Mouse (Mus musculus) thymus, adult 18-20 months (tissue): Measurements from ENCODE around the gene Hs6st1.

ENCODE experiments used
- DNase-seq, 2 experiments: peaks; one replicate each; pipeline ENCODE4 v3.0.0; 2022; ENCODE audit warnings: mixed read lengths in 2 of 2

The Hs6st1 gene

GRCm38 (mm10) chr1:36089481-36089880 lies 21.3 kb downstream of the Hs6st1 start:
- DNase-seq = no peak

- DNase-seq = no peak
Observed at GRCm38 (mm10) chr1:36090011-36090721, 22.0 kb downstream of the Hs6st1 start.

- DNase-seq = no peak
Observed at GRCm38 (mm10) chr1:36090722-36091110, 22.5 kb downstream of the Hs6st1 start.

GRCm38 (mm10) chr1:36091246-36091645 lies 23.0 kb downstream of the Hs6st1 start:
- DNase-seq = no peak

DNA sequence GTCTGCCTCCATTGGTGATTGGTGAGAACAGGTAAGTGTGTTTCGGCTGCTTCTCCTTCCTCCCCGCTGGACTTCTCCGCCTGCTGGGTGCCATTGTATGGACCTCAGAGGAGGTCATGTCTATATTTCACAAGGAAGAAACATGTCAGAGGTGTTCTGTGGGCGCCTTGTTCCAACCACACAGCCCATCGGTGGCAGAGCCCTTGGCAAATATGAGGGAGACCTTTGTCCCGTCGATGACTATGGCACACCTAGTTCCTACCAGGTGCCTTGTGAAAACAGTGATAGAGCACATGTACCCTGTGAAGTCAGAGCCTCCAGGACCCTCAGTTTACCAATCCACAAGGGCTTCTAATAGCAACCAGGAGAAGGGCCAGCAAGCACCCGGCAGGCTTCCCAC lies 25.5 kb downstream of the Hs6st1 start:
- DNase-seq = no peak

DNA sequence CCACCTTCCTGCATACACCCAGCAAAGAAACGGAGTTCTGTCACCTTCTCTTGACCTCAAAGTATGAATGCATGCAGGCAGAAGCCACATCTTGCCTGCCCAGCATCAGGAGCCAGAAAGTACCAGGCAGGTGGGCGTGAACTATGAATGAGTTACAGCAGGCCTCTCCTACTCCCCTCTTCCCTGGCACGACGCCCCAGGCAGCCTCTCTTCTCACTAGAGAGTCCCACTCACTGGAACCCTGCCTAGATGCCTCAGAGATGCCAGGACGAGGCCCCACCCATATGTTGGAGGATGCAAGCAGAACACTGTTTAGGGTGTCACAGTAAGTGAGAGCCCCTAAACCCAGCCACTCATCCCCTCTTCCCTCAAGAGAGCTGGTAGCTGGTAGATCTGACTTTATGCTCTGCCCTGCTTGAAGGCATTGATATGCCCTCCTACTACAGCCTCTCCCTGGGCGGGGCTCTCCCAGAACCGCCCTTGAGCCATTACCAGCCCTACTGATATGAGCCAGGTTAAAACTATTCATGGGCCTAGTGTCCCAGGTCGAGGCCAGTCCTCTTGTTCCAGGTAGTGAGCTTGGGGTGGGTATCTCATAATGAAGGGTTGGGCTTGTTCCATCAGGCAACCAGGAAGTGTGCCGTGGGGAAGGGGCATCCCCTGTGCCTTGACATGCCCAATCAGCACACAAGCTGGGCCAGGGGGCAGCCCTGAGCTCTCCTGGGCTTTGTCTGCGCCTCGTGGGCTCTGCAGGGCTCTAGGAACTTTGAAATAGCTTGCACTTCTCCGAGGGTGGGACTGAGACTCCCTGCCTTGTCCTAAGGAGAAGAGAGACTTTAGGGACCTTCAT lies 27.4 kb downstream of the Hs6st1 start:
- DNase-seq = no peak

GRCm38 (mm10) chr1:36098432-36098831 lies 30.2 kb downstream of the Hs6st1 start:
- DNase-seq = no peak

DNA sequence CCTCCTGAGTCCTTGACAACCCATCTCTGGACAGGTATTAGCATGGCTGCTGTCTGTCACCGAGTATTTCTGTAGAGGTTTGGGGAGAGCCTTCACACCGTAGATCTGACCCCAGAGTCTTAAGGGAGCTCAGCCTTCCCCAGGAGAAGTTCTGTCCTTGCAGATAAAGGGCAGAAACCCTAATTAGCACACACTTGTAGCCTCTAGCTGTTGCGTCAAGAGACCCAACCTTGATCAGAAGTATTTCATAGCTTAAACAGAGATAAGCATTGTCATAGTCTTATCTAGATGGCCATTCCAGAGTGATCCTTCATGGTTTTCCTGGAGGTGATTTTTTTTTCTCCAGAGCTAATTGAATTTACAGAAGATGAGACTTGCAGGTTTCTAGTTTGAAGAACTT lies 32.2 kb downstream of the Hs6st1 start:
- no peak for DNase-seq

- DNase-seq = no peak
Observed at GRCm38 (mm10) chr1:36105917-36106706, 37.9 kb downstream of the Hs6st1 start.

- DNase-seq = no peak
Observed at GRCm38 (mm10) chr1:36109987-36110386, 41.8 kb downstream of the Hs6st1 start.

- DNase-seq = no peak
Observed at GRCm38 (mm10) chr1:36112665-36113064, 44.5 kb downstream of the Hs6st1 start.

DNA sequence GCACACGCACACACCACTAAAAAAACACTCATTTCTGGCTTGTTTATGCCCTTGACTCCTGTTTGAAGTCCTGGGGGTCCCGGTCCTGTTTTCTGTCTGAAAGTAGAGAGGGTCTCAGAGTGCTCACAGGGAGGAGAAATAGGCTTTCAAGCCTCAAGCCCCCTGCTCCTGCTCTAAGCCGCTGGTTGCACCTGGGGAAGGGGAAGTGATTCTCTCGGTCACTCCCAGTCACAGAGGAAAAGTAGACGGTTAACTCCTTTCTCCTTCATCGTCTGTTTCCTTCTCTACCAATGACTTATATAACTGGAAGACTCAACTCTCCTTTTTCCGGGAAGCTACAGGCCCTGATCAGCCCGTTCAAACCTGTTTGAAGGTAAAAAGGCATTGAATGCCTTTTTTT lies 45.5 kb downstream of the Hs6st1 start:
- no peak for DNase-seq

DNA sequence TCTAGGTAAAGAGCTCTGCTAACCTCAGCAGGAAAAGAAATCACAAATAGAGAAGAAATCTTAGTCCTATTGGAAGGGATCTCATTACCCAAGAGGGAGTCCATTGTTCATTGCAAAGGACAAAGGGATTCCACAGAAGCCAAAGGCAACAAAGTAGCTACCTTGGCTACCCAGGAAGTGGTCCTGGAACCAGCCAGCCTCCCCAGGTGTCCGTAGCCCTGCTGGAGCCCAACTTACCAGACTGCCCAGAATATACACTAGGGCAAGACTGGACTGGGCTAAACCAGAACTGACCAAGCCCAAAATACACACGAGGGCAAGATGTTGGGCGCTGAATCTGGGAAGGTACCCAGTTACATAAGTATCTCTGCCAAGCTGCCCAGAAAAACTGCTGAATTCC lies 46.6 kb downstream of the Hs6st1 start:
- DNase-seq = no peak

DNA sequence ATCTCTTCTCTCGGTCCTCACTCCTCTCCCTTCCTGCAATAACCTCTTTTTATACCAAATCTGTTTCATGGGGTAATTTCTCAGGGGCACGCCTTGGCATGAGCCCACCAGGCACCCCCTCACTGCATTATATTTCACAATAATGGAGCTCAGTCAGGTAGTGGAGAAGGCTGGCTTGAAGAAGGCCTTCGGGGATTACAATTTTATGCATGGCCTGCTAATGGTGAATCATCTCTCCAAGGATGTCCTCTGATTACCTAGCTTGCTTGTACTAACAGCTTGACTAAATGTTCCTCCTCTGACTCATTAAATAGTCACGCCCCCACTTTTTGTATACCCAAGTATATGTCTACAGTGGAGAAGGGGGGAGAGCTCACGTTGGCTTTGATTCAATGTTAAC lies 48.3 kb downstream of the Hs6st1 start:
- no peak for DNase-seq

GRCm38 (mm10) chr1:36118061-36118685 lies 50.0 kb downstream of the Hs6st1 start:
- DNase-seq = no peak

GRCm38 (mm10) chr1:36118958-36119357 lies 50.8 kb downstream of the Hs6st1 start:
- no peak for DNase-seq

- DNase-seq = no peak
Observed at GRCm38 (mm10) chr1:36119426-36119825, 51.2 kb downstream of the Hs6st1 start.

- no peak for DNase-seq
Observed at GRCm38 (mm10) chr1:36121172-36121571, 53.0 kb downstream of the Hs6st1 start.

- no peak for DNase-seq
Observed at GRCm38 (mm10) chr1:36125076-36125475, 56.9 kb downstream of the Hs6st1 start.

GRCm38 (mm10) chr1:36129126-36129525 lies 60.9 kb downstream of the Hs6st1 start:
- DNase-seq = no peak

- no peak for DNase-seq
Observed at GRCm38 (mm10) chr1:36129881-36130280, 61.7 kb downstream of the Hs6st1 start.

- no peak for DNase-seq
Observed at GRCm38 (mm10) chr1:36130307-36131035, 62.3 kb downstream of the Hs6st1 start.
